Mouse (Mus musculus): ENCODE data around the gene Atp8b3. TPM values are rescaled to one million over a fixed set of nuclear protein-coding genes. Genes with fewer than 3 reads are reported as not detected.

The Atp8b3 gene
- polyA plus RNA-seq, 1 experiment from 2014 or later: 0.09 TPM

GRCm38 (mm10) chr10:80546945-80547344, 8.0 kb upstream of the Atp8b3 start:
- 91% methylated on average over 4 of the region's 4 CpGs for WGBS (ENCODE audit: insufficient replicate concordance)
- Histone ChIP-seq H3K27ac (ENCODE audit: low read depth, low read length) (no peak overlapping the region), H3K9ac (ENCODE audit: low read depth, low read length) (no peak overlapping the region), H3K4me3 (ENCODE audit: low read depth, low read length) (no peak overlapping the region), H3K36me3 (ENCODE audit: control insufficient read depth, insufficient read depth, low read length) (peaks cover 35% of the 10 kb centered on the region), H3K27me3 (ENCODE audit: control insufficient read depth, insufficient read depth, low read length) (no peaks in the 10 kb centered on the region), H3K4me1 (ENCODE audit: control insufficient read depth, insufficient read depth, low read length) (peaks cover 6% of the 10 kb centered on the region; the same call in 1 of the 2 replicates), H3K4me2 (no peak overlapping the region), H3K9me3 (replicated peaks; ENCODE audit: control insufficient read depth, low read length) (no peaks in the 10 kb centered on the region)
- ATAC-seq (replicated peaks; ENCODE audit: insufficient number of reproducible peaks, low FRiP score, low TSS enrichment): no peak

DNA sequence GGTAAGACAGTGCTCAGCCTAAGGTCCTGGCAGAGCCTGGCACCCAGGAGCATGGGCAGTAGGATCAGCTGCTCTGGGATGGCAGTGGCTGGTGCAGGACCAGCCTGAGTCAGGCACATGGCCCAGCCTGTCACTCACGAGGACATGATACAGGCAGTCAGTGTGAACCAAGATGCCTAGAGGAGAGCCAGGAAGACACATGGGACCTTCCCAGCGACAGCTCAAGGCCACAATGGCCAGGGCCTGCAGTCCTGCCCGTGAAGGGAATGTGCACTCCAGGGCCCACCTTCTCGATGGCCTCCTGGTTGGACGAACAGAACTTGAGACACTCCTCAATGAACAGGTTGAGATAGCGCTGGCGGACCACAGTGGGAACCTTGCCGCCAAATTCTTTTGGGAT, 6.7 kb upstream of the Atp8b3 start:
- Histone ChIP-seq H3K27ac (ENCODE audit: low read depth, low read length) (no peak overlapping the region), H3K36me3 (ENCODE audit: control insufficient read depth, insufficient read depth, low read length) (peaks cover 36% of the 10 kb centered on the region), H3K4me3 (ENCODE audit: low read depth, low read length) (no peak overlapping the region), H3K9me3 (replicated peaks; ENCODE audit: control insufficient read depth, low read length) (no peaks in the 10 kb centered on the region), H3K27me3 (ENCODE audit: control insufficient read depth, insufficient read depth, low read length) (no peaks in the 10 kb centered on the region), H3K4me2 (no peak overlapping the region), H3K4me1 (ENCODE audit: control insufficient read depth, insufficient read depth, low read length) (peaks cover 6% of the 10 kb centered on the region; the same call in 1 of the 2 replicates), H3K9ac (ENCODE audit: low read depth, low read length) (no peak overlapping the region)
- WGBS (ENCODE audit: insufficient replicate concordance): 82% methylated on average over 8 of the region's 8 CpGs
- ATAC-seq (replicated peaks; ENCODE audit: insufficient number of reproducible peaks, low FRiP score, low TSS enrichment): no peak

GRCm38 (mm10) chr10:80543873-80544272, 4.9 kb upstream of the Atp8b3 start:
- Histone ChIP-seq H3K9ac (ENCODE audit: low read depth, low read length) (no peak overlapping the region), H3K36me3 (ENCODE audit: control insufficient read depth, insufficient read depth, low read length) (peaks cover 25% of the 10 kb centered on the region), H3K27ac (ENCODE audit: low read depth, low read length) (no peak overlapping the region), H3K27me3 (ENCODE audit: control insufficient read depth, insufficient read depth, low read length) (0 out of 2 replicates have a peak, but pooled peaks cover under 1% of the 10 kb centered on the region), H3K4me3 (ENCODE audit: low read depth, low read length) (no peak overlapping the region), H3K9me3 (replicated peaks; ENCODE audit: control insufficient read depth, low read length) (no peaks in the 10 kb centered on the region), H3K4me2 (no peak overlapping the region), H3K4me1 (ENCODE audit: control insufficient read depth, insufficient read depth, low read length) (peaks cover 6% of the 10 kb centered on the region; the same call in 1 of the 2 replicates)
- no peak for ATAC-seq (replicated peaks; ENCODE audit: insufficient number of reproducible peaks, low FRiP score, low TSS enrichment)
- WGBS (ENCODE audit: insufficient replicate concordance): 92% methylated on average over 14 of the region's 14 CpGs

DNA sequence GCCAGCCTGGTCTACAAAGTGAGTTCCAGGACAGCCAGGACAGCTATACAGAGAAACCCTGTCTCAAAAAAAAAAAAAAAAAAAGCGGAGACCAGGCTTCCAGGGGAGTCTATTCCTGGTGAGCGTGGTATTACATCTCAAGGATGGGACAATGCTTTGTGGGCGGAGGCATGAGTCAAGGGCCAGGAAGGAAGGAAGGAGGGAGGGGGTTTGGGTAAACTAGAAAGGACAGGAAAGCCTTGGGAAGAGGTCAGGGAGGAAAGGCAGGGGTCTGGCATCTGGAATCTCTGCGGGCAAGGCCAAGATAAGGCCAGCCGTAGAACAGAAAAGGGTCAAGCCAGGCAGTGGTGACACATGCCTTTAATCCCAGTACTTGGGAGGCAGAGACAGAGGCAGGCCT, 569 bp upstream of the Atp8b3 start:
- no peaks in the 10 kb centered on the region for H3K9me3 ChIP-seq (replicated peaks; ENCODE audit: control insufficient read depth, low read length)
- no peak overlapping the region for H3K9ac ChIP-seq (ENCODE audit: low read depth, low read length)
- WGBS (ENCODE audit: insufficient replicate concordance): 11% methylated on average over 5 of the region's 5 CpGs
- peaks cover 15% of the 10 kb centered on the region for H3K36me3 ChIP-seq (ENCODE audit: control insufficient read depth, insufficient read depth, low read length)
- 0 out of 2 replicates have a peak, but pooled peaks have one; percentile 8 for ATAC-seq (replicated peaks; ENCODE audit: insufficient number of reproducible peaks, low FRiP score, low TSS enrichment)
- peaks cover 5% of the 10 kb centered on the region; the same call in 1 of the 2 replicates for H3K4me1 ChIP-seq (ENCODE audit: control insufficient read depth, insufficient read depth, low read length)
- H3K27me3 ChIP-seq (ENCODE audit: control insufficient read depth, insufficient read depth, low read length): peaks cover 25% of the 10 kb centered on the region
- no peak overlapping the region for H3K27ac ChIP-seq (ENCODE audit: low read depth, low read length)
- H3K4me2 ChIP-seq: peak overlapping the region; percentile 59; the same call in 1 of the 2 replicates
- no peak overlapping the region for H3K4me3 ChIP-seq (ENCODE audit: low read depth, low read length)

DNA sequence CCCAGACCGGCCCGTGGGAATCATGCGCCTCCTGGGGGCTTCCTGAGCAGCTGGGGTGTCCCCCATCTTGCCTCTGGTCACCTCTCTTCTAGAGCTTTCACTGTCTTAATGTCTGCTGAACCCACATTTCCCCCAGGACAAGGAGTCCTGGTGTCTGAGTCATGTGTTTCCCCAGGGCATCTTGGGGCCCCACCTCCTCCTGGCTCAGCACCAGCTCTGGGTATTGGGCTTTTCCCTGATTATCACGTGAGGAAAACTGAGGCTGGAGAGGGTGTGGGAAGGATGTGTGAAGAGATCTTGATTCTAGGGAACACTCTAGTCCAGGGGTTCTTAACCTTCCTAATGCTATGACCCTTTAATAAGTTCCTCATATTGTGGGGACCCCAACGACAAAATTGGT, 744 bp downstream of the Atp8b3 start:
- no peak for ATAC-seq (replicated peaks; ENCODE audit: insufficient number of reproducible peaks, low FRiP score, low TSS enrichment)
- no peak overlapping the region for H3K27ac ChIP-seq (ENCODE audit: low read depth, low read length)
- 53% methylated on average over 5 of the region's 5 CpGs for whole genome bisulfite sequencing (ENCODE audit: insufficient replicate concordance)
- peaks cover 5% of the 10 kb centered on the region; the same call in 1 of the 2 replicates for H3K4me1 ChIP-seq (ENCODE audit: control insufficient read depth, insufficient read depth, low read length)
- H3K9ac ChIP-seq (ENCODE audit: low read depth, low read length): no peak overlapping the region
- H3K9me3 ChIP-seq (replicated peaks; ENCODE audit: control insufficient read depth, low read length): no peaks in the 10 kb centered on the region
- no peak overlapping the region for H3K4me3 ChIP-seq (ENCODE audit: low read depth, low read length)
- H3K27me3 ChIP-seq (ENCODE audit: control insufficient read depth, insufficient read depth, low read length): peaks cover 26% of the 10 kb centered on the region
- peaks cover 9% of the 10 kb centered on the region for H3K36me3 ChIP-seq (ENCODE audit: control insufficient read depth, insufficient read depth, low read length)
- no peak overlapping the region for H3K4me2 ChIP-seq

GRCm38 (mm10) chr10:80535711-80536110, 3.2 kb downstream of the Atp8b3 start:
- ATAC-seq (replicated peaks; ENCODE audit: insufficient number of reproducible peaks, low FRiP score, low TSS enrichment): no peak
- H3K27me3 ChIP-seq (ENCODE audit: control insufficient read depth, insufficient read depth, low read length): peaks cover 26% of the 10 kb centered on the region

GRCm38 (mm10) chr10:80535071-80535470, 3.9 kb downstream of the Atp8b3 start:
- H3K4me1 ChIP-seq (ENCODE audit: control insufficient read depth, insufficient read depth, low read length): peaks cover 5% of the 10 kb centered on the region; the same call in 1 of the 2 replicates
- H3K27ac ChIP-seq (ENCODE audit: low read depth, low read length): no peak overlapping the region
- peak overlapping the region; percentile 6; the same call in 1 of the 2 replicates for H3K9ac ChIP-seq (ENCODE audit: low read depth, low read length)
- peak overlapping the region; percentile 13 for H3K4me3 ChIP-seq (ENCODE audit: low read depth, low read length)
- no peaks in the 10 kb centered on the region for H3K9me3 ChIP-seq (replicated peaks; ENCODE audit: control insufficient read depth, low read length)
- no peaks in the 10 kb centered on the region for H3K36me3 ChIP-seq (ENCODE audit: control insufficient read depth, insufficient read depth, low read length)
- H3K27me3 ChIP-seq (ENCODE audit: control insufficient read depth, insufficient read depth, low read length): peaks cover 26% of the 10 kb centered on the region
- H3K4me2 ChIP-seq: peak overlapping the region; percentile 42
- WGBS (ENCODE audit: insufficient replicate concordance): 10% methylated on average over 14 of the region's 14 CpGs
- no peak for ATAC-seq (replicated peaks; ENCODE audit: insufficient number of reproducible peaks, low FRiP score, low TSS enrichment)

More at GRCm38 (mm10) chr10:80535711-80536110, 3.2 kb downstream of the Atp8b3 start:
- Histone ChIP-seq H3K9ac (ENCODE audit: low read depth, low read length) (peak overlapping the region; percentile 6; the same call in 1 of the 2 replicates), H3K27ac (ENCODE audit: low read depth, low read length) (no peak overlapping the region), H3K9me3 (replicated peaks; ENCODE audit: control insufficient read depth, low read length) (no peaks in the 10 kb centered on the region), H3K36me3 (ENCODE audit: control insufficient read depth, insufficient read depth, low read length) (no peaks in the 10 kb centered on the region), H3K4me3 (ENCODE audit: low read depth, low read length) (0 out of 2 replicates have a peak overlapping the region, but pooled peaks have one; percentile 13), H3K4me1 (ENCODE audit: control insufficient read depth, insufficient read depth, low read length) (peaks cover 5% of the 10 kb centered on the region; the same call in 1 of the 2 replicates), H3K4me2 (peak overlapping the region; percentile 42)
- 12% methylated on average over 13 of the region's 13 CpGs for WGBS (ENCODE audit: insufficient replicate concordance)

DNA sequence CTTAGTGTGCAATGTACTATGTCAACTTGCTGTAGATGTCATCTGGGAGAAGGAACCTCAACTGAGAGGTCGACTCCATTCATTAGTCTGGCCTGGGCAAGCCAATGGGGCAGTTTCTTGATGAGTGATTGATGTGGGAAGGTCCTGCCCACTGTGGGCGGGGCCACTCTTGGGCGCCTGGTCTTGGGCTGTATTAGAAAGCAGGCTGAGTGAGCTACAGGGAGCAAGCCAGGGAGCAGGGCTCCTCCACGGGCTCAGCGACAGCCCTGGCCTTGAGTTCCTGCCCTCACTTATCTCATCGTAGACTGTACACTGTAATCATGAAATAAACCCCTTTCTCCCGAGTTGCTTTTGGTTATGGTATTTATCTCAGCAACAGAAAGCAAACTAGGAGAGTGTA, 5.2 kb downstream of the Atp8b3 start:
- Histone ChIP-seq H3K4me1 (ENCODE audit: control insufficient read depth, insufficient read depth, low read length) (peaks cover 3% of the 10 kb centered on the region; the same call in 1 of the 2 replicates), H3K36me3 (ENCODE audit: control insufficient read depth, insufficient read depth, low read length) (no peaks in the 10 kb centered on the region), H3K27me3 (ENCODE audit: control insufficient read depth, insufficient read depth, low read length) (peaks cover 24% of the 10 kb centered on the region), H3K4me3 (ENCODE audit: low read depth, low read length) (no peak overlapping the region), H3K4me2 (no peak overlapping the region), H3K27ac (ENCODE audit: low read depth, low read length) (no peak overlapping the region), H3K9ac (ENCODE audit: low read depth, low read length) (no peak overlapping the region), H3K9me3 (replicated peaks; ENCODE audit: control insufficient read depth, low read length) (no peaks in the 10 kb centered on the region)
- no peak for ATAC-seq (replicated peaks; ENCODE audit: insufficient number of reproducible peaks, low FRiP score, low TSS enrichment)
- WGBS (ENCODE audit: insufficient replicate concordance): 6% methylated on average over 7 of the region's 7 CpGs

GRCm38 (mm10) chr10:80532783-80533182, 6.1 kb downstream of the Atp8b3 start:
- Histone ChIP-seq H3K4me3 (ENCODE audit: low read depth, low read length) (no peak overlapping the region), H3K9me3 (replicated peaks; ENCODE audit: control insufficient read depth, low read length) (no peaks in the 10 kb centered on the region), H3K27me3 (ENCODE audit: control insufficient read depth, insufficient read depth, low read length) (peaks cover 21% of the 10 kb centered on the region), H3K4me1 (ENCODE audit: control insufficient read depth, insufficient read depth, low read length) (peaks cover 3% of the 10 kb centered on the region; the same call in 1 of the 2 replicates), H3K4me2 (no peak overlapping the region), H3K27ac (ENCODE audit: low read depth, low read length) (no peak overlapping the region), H3K9ac (ENCODE audit: low read depth, low read length) (no peak overlapping the region), H3K36me3 (ENCODE audit: control insufficient read depth, insufficient read depth, low read length) (no peaks in the 10 kb centered on the region)
- 81% methylated on average over 11 of the region's 11 CpGs for WGBS (ENCODE audit: insufficient replicate concordance)
- ATAC-seq (replicated peaks; ENCODE audit: insufficient number of reproducible peaks, low FRiP score, low TSS enrichment): no peak
